Mouse (Mus musculus) kidney, postnatal 0 days (tissue): ENCODE results near the gene Stk33. TPM values are rescaled to one million over a fixed set of nuclear protein-coding genes. Genes with fewer than 3 reads are reported as not detected.

Experiments
- ATAC-seq: fragments of 200-750 bp; cut with Nextera tagmentation; replicated peaks from 2 replicates; pipeline ENCODE4 v1.8.0; 2017; ENCODE audit warnings: low read depth, moderate number of reproducible peaks, moderate TSS enrichment, moderate library complexity; ENCODE audit not compliant: low FRiP score
- DNase-seq: peaks from one replicate; pipeline ENCODE4 v3.0.0-alpha.2; 2016; ENCODE audit warnings: low spot score
- H3K27ac ChIP-seq: fragments of 300-500 bp; sonication (generic); 2 replicates; pipeline ENCODE4 v1.5.1; 2014; ENCODE audit warnings: mild to moderate bottlenecking
- H3K27me3 ChIP-seq: fragments of 300-500 bp; sonication (generic); 2 replicates; pipeline ENCODE4 v1.6.1; 2014; ENCODE audit warnings: low read length, mixed read lengths; ENCODE audit not compliant: insufficient read depth
- H3K36me3 ChIP-seq: fragments of 300-500 bp; sonication (generic); 2 replicates; pipeline ENCODE4 v1.6.1; 2014; ENCODE audit warnings: low read length, mixed read lengths; ENCODE audit not compliant: insufficient read depth
- H3K4me1 ChIP-seq: fragments of 300-500 bp; sonication (generic); replicated peaks from 2 replicates; pipeline ENCODE4 v1.6.1; 2014; ENCODE audit warnings: antibody characterized with exemption, low read length, mixed read lengths; ENCODE audit not compliant: insufficient read depth
- H3K4me2 ChIP-seq: fragments of 300-500 bp; sonication (generic); 2 replicates; pipeline ENCODE4 v1.6.1; 2014; ENCODE audit warnings: mild to moderate bottlenecking, low read length, moderate library complexity, mixed read lengths
- H3K4me3 ChIP-seq: fragments of 300-500 bp; sonication (generic); replicated peaks from 2 replicates; pipeline ENCODE4 v1.5.1; 2014; ENCODE audit warnings: low read depth, low read length
- H3K9ac ChIP-seq: fragments of 300-500 bp; sonication (generic); 2 replicates; pipeline ENCODE4 v1.6.1; 2014; ENCODE audit warnings: low read depth, low read length
- H3K9me3 ChIP-seq: fragments of 300-500 bp; sonication (generic); replicated peaks from 2 replicates; pipeline ENCODE4 v1.6.1; 2016; ENCODE audit warnings: low read length, inconsistent platforms, mixed read lengths
- CTCF ChIP-seq: IDR thresholded peaks from 2 replicates; pipeline ENCODE4 v1.5.1; 2016; ENCODE audit warnings: antibody characterized with exemption, low read depth, mild to moderate bottlenecking, moderate library complexity
- WGBS: fragments of 180-500 bp; shearing (Covaris S2); extraction: QIAGEN DNeasy Blood & Tissue Kit; methylation state at CpG from one replicate; pipeline ENCODE4 v1.1.7; 2014; 5-methylcytosine and 5-hydroxymethylcytosine counted together
- polyA plus RNA-seq: library from polyadenylated mRNA; unstranded; fragments of >200 nt; fragmentation: Nextera tagmentation; extraction: Ambion mirVana; gene quantifications from 2 replicates; pipeline ENCODE4 v1.2.1, GENCODE M21; 2015

The Stk33 gene
- polyA plus RNA-seq, 1 experiment from 2014 or later = 0.24 TPM

GRCm38 (mm10) chr7:109467591-109467990, 28.7 kb upstream of the Stk33 start:
- H3K4me3 ChIP-seq = no peak overlapping the region
- 32% methylated on average over 2 of the region's 2 CpGs for WGBS
- no peak for TF ChIP-seq CTCF
- no peak overlapping the region for H3K4me2 ChIP-seq
- no peaks in the 10 kb centered on the region for H3K36me3 ChIP-seq
- H3K9me3 ChIP-seq = no peaks in the 10 kb centered on the region
- no peaks in the 10 kb centered on the region for H3K27me3 ChIP-seq
- no peak overlapping the region for H3K9ac ChIP-seq
- H3K4me1 ChIP-seq = no peaks in the 10 kb centered on the region
- H3K27ac ChIP-seq = no peak overlapping the region
- DNase-seq = no peak
- no peak for ATAC-seq

DNA sequence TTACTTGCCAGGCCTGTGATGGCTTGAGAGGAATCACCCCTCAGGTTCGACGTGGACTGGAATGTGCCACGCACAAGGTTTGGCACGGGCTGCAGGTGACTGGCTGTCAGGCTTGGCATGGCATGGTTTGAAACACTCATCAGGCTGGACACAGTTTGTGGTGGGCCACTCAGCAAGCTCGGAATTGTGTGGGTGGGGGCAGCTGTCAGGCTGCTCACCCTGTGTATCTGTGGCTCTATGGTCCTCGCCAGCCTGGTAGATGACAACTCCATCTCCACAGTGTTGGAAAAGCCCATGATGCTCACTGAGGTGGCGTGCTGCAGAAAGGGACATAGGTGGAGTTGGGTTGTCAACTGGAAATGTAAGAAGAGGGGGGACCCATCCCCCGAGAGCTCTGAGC, 21.8 kb upstream of the Stk33 start:
- no peaks in the 10 kb centered on the region for H3K27me3 ChIP-seq
- H3K4me3 ChIP-seq = no peak overlapping the region
- H3K27ac ChIP-seq = no peak overlapping the region
- ATAC-seq (no peak), DNase-seq (no peak)
- H3K9ac ChIP-seq = no peak overlapping the region
- 93% methylated on average over 8 of the region's 8 CpGs for WGBS
- H3K4me1 ChIP-seq = no peaks in the 10 kb centered on the region
- no peak for TF ChIP-seq CTCF
- no peaks in the 10 kb centered on the region for H3K36me3 ChIP-seq
- H3K9me3 ChIP-seq = no peaks in the 10 kb centered on the region
- H3K4me2 ChIP-seq = no peak overlapping the region

DNA sequence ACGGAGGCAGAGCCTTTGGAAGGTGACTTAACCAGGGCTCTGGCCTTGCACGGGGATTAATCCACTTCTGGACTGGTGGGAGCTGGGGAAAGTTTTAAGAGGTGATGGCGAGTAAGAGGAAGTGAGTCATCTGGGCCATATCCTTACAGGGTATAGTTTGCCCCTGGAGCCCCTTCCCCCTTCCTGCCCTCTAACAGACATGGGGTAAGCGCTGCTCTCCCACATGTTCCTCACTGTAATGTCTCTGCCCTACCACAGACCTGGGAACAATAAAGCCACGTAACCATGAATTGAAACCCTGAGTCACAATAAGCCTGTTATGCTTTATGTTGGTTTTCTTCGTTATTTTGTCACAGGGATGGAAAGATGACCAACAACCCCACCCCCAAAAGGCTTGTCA, 17.7 kb upstream of the Stk33 start:
- TF ChIP-seq CTCF = no peak
- H3K27ac ChIP-seq = no peak overlapping the region
- WGBS = 55% methylated on average over 6 of the region's 6 CpGs
- H3K4me1 ChIP-seq = no peaks in the 10 kb centered on the region
- ATAC-seq (no peak), DNase-seq (no peak)
- no peak overlapping the region for H3K4me3 ChIP-seq
- H3K9me3 ChIP-seq = no peaks in the 10 kb centered on the region
- H3K4me2 ChIP-seq = no peak overlapping the region
- no peaks in the 10 kb centered on the region for H3K36me3 ChIP-seq
- H3K9ac ChIP-seq = no peak overlapping the region
- H3K27me3 ChIP-seq = no peaks in the 10 kb centered on the region

- TF ChIP-seq CTCF = no peak
- Histone ChIP-seq H3K4me1 (no peaks in the 10 kb centered on the region), H3K9ac (no peak overlapping the region), H3K9me3 (no peaks in the 10 kb centered on the region), H3K27ac (no peak overlapping the region), H3K27me3 (no peaks in the 10 kb centered on the region), H3K4me3 (no peak overlapping the region), H3K36me3 (no peaks in the 10 kb centered on the region), H3K4me2 (no peak overlapping the region)
- WGBS = 73% methylated on average over 2 of the region's 2 CpGs
- ATAC-seq (no peak), DNase-seq (no peak)
Observed at GRCm38 (mm10) chr7:109455748-109456147, 16.9 kb upstream of the Stk33 start.

DNA sequence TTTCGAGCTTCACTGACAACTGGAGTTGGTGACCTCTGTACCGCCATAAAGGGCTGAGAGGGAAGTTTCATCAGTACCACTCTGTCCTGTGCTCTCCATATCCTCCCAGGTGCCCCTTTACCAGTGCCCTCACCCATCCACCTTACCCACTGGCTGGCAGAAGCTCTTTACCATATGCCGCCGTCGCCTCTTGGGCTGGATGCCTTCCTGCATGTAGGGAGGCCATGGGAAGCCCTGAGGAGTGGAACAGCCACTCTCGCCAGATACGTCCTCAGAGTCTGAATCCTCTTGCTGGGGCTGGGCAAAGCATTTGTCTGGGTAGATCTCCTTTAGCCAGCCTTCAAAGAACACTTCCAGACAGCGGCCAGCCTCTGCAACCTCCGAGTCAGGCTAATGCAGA, 16.0 kb upstream of the Stk33 start:
- Histone ChIP-seq H3K4me2 (no peak overlapping the region), H3K9ac (no peak overlapping the region), H3K4me3 (no peak overlapping the region), H3K27ac (no peak overlapping the region), H3K4me1 (no peaks in the 10 kb centered on the region), H3K9me3 (no peaks in the 10 kb centered on the region), H3K36me3 (no peaks in the 10 kb centered on the region), H3K27me3 (no peaks in the 10 kb centered on the region)
- DNase-seq = no peak
- ATAC-seq = no peak
- 88% methylated on average over 9 of the region's 9 CpGs for WGBS
- TF ChIP-seq CTCF = no peak

DNA sequence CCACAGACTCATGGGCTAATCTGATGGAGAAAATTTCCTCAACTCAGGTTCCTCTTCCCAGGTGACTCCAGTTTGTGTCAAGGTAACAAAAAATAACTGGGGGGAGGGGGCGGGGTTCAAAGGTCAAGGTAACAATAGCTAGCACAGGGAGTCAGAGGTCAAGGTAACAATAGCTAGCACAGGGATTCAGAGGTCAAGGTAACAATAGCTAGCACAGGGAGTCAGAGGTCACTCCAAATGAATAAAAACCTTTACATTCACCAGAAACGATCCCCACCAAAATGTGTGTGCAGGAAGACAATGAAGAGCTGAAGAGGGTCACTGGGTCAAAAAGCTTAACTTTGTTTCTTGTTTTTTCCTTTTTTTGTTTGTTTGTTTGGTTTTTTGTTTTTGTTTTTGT, 9.2 kb upstream of the Stk33 start:
- Histone ChIP-seq H3K36me3 (no peaks in the 10 kb centered on the region), H3K9me3 (no peaks in the 10 kb centered on the region), H3K27ac (no peak overlapping the region), H3K4me1 (no peaks in the 10 kb centered on the region), H3K4me2 (no peak overlapping the region), H3K27me3 (no peaks in the 10 kb centered on the region), H3K4me3 (no peak overlapping the region), H3K9ac (no peak overlapping the region)
- 59% methylated on average over 2 of the region's 2 CpGs for WGBS
- no peak for DNase-seq
- no peak for TF ChIP-seq CTCF
- no peak for ATAC-seq

DNA sequence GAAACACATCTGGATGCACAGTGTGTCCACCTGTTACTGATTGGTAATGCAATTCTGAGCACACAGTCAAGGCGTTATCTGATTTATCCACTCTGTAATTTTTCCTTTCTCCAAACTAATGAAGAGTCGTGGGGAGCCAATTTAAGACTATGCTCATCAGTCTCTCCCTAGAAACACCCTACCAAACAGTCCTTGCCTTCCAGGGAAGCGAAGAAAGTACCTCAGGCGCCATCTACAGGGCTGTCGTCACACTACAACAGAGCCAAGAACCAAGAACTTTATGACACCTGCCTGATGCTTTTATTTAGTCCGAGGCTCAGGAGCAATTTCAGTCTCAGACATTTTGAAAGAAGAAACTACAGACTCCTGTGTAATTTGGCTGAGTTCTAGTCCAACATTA, 6.1 kb upstream of the Stk33 start:
- H3K27me3 ChIP-seq = no peaks in the 10 kb centered on the region
- no peaks in the 10 kb centered on the region for H3K9me3 ChIP-seq
- DNase-seq (peak; percentile 55), ATAC-seq (no peak)
- H3K4me1 ChIP-seq = no peaks in the 10 kb centered on the region
- H3K4me3 ChIP-seq = no peak overlapping the region
- peak; percentile 76 for TF ChIP-seq CTCF
- no peak overlapping the region for H3K9ac ChIP-seq
- no peak overlapping the region for H3K27ac ChIP-seq
- H3K36me3 ChIP-seq = no peaks in the 10 kb centered on the region
- WGBS = 11% methylated on average over 6 of the region's 6 CpGs
- H3K4me2 ChIP-seq = no peak overlapping the region
